Mouse (Mus musculus) spleen, adult 2 months (tissue): ENCODE results near the gene Prr14l.

Source experiments
- CTCF ChIP-seq: fragments of 200-500 bp; IDR thresholded peaks from 2 replicates; pipeline ENCODE4 v1.5.1; 2011; ENCODE audit warnings: mild to moderate bottlenecking, inconsistent platforms; ENCODE audit not compliant: insufficient read depth, insufficient read length, insufficient replicate concordance; ENCODE audit errors: extremely low read depth
- POLR2A ChIP-seq: fragments of 200-500 bp; IDR thresholded peaks from 2 replicates; pipeline ENCODE4 v1.6.1; 2011; ENCODE audit warnings: low read depth, low read length, inconsistent platforms

DNA sequence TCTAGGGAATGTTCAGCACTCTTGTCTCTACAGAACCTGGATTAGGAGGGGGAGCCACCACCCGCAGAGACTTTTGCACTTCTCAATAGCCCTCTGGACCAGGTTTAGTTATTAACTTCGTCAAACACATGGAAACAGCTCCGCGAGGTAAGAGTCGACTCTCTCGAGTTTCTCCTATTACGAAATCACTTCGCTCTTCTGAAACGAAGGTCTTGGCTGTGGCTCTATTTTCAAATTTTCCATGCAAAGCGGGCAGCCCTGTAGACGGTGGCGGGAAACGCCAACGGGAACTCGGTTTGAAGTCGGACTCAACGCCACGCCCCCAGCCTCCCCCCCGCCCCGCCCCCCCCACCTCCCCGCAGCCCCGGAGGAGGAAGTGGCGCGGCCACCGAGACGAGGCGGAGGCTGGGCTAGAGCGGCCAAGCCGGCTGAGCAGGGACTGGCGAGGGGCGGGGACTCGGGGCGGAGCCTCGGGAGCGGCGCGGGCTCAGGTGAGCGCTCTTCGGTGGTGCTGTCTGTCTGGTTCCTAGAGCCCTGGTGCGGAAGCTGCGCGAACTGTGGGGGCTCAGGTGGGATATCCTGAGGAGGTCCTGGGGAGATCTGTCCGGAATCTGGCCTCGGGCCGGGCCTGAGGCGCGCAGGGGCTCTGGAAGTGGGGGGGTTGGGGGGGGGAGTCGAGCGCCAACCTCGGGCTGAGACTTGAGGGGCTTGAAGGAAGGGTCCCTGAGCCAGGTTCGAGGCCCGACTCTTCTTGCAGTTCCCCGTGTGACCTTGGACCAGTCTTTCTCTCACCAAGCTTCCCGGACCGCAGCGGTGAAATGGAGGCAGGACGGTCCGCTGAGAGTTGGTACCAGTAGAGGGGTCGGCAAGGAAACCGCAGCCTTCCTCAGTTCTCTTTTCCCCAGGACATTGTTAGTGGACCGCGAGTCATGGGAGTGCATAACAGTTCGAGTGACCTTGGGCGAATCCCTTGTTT, 9.5 kb upstream of the Prr14l start, which contains the start of gene Depdc5:
- TF ChIP-seq POLR2A = peak; percentile 45; the same call in 1 of the 2 replicates
- no peak for TF ChIP-seq CTCF
